Mouse (Mus musculus) embryonic fibroblast, embryonic 13.5 days (primary cell): ENCODE measurements around the gene Adam19.
"Not testable (repeated sequence)": the region's sequence is repeated elsewhere in the genome, so short reads cannot be mapped to it uniquely, and the experiment has no call there.

Experiments used
- CTCF ChIP-seq: IDR thresholded peaks from 2 replicates; pipeline ENCODE4 v1.5.1; 2011; ENCODE audit warnings: mild to moderate bottlenecking, control low read depth, low read length, moderate library complexity, borderline replicate concordance; ENCODE audit not compliant: insufficient read depth
- POLR2A ChIP-seq: IDR thresholded peaks from 2 replicates; pipeline ENCODE4 v1.6.1; 2011; ENCODE audit warnings: low read depth, mild to moderate bottlenecking, control low read depth, low read length, moderate library complexity

DNA sequence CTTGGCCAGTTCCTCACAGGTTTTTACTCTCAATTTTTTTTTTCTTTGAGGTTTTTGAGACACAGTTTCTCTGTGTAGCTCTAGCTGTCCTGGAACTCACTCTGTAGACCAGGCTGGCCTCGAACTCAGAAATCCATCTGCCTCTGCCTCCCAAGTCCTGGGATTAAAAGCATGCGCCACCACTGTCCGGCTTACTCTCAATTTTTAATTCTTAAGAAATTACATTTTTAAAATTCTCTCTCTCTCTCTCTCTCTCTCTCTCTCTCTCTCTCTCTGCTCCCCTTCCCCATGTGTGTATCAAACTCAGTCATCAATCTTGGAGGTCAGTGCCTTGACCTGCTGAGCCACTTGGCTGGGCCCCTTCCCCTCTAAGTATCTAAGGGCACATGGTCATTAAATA is 2.3 kb upstream of the Adam19 start:
- TF ChIP-seq CTCF, POLR2A: not testable (repeated sequence)
